Mouse (Mus musculus) CH12.LX (cell line): ENCODE results near the gene Fndc9. TPM values are rescaled to one million over a fixed set of nuclear protein-coding genes. Genes with fewer than 3 reads are reported as not detected.

ENCODE experiments used
- DNase-seq: peaks from one replicate; pipeline ENCODE4 v3.0.0-alpha.2; 2013; ENCODE audit errors: extremely low read depth
- H3K27ac ChIP-seq: 2 replicates; pipeline ENCODE4 v1.5.1; 2012; ENCODE audit warnings: low read depth, mild to moderate bottlenecking, control low read depth, moderate library complexity; ENCODE audit not compliant: insufficient read depth
- H3K27me3 ChIP-seq: replicated peaks from 2 replicates; pipeline ENCODE3; 2012; ENCODE audit warnings: inconsistent platforms
- H3K36me3 ChIP-seq, 2 experiments: replicated peaks in 1 of 2; 2 replicates each; pipeline versions ENCODE3 to v1.6.1; 2012; ENCODE audit warnings: inconsistent platforms in 1 of 2, low read length in 1 of 2, mild to moderate bottlenecking in 1 of 2, mixed read lengths in 1 of 2, moderate library complexity in 1 of 2; ENCODE audit not compliant: control insufficient read depth in 1 of 2, insufficient read depth in 1 of 2
- H3K4me1 ChIP-seq, 2 experiments: 2 replicates each; pipeline ENCODE4 v1.6.1; 2012; ENCODE audit warnings: inconsistent platforms in 1 of 2, moderate library complexity in 1 of 2; ENCODE audit not compliant: insufficient read depth in 2 of 2, control insufficient read depth in 1 of 2
- H3K4me2 ChIP-seq: 2 replicates; pipeline ENCODE4 v1.6.1; 2012; ENCODE audit warnings: low read depth, mild to moderate bottlenecking, control low read depth; ENCODE audit not compliant: poor library complexity, insufficient read depth, severe bottlenecking
- H3K4me3 ChIP-seq, 3 experiments: fragments of 150-350 bp in 1 of 3; sonication (generic) in 1 of 3; replicated peaks in 1 of 3; 2 replicates each; pipeline versions ENCODE3 to v1.5.1; 2011 to 2012; ENCODE audit warnings: low read depth in 2 of 3, low read length in 2 of 3, mild to moderate bottlenecking in 2 of 3, moderate library complexity in 2 of 3, control low read depth in 1 of 3, improper control_type of control experiment in 1 of 3, inconsistent platforms in 1 of 3, mixed read lengths in 1 of 3; ENCODE audit not compliant: poor library complexity in 1 of 3
- H3K79me2 ChIP-seq: replicated peaks from 2 replicates; pipeline ENCODE4 v1.6.1; 2012; ENCODE audit warnings: mild to moderate bottlenecking, moderate library complexity; ENCODE audit not compliant: control insufficient read depth, poor library complexity, insufficient read depth, severe bottlenecking; ENCODE audit errors: extremely low read depth
- H3K9ac ChIP-seq: 2 replicates; pipeline ENCODE4 v1.6.1; 2012; ENCODE audit warnings: low read depth, mild to moderate bottlenecking, control low read depth, moderate library complexity; ENCODE audit not compliant: insufficient read depth
- H3K9me3 ChIP-seq: replicated peaks from 2 replicates; pipeline ENCODE3; 2012; ENCODE audit warnings: low read length, inconsistent platforms, mixed read lengths
- CTCF ChIP-seq, 2 experiments: IDR thresholded peaks in 1 of 2; conservative IDR thresholded peaks in 1 of 2; 2 replicates each; pipeline ENCODE4 v1.5.1; 2011 to 2012; ENCODE audit warnings: low read depth in 2 of 2, low read length in 2 of 2, improper control_type of control experiment in 1 of 2, inconsistent platforms in 1 of 2, mild to moderate bottlenecking in 1 of 2, moderate library complexity in 1 of 2
- ETS1 ChIP-seq: conservative IDR thresholded peaks from 2 replicates; pipeline ENCODE4 v1.6.1; 2012; ENCODE audit warnings: low read depth, mild to moderate bottlenecking, inconsistent platforms, low read length, improper control_type of control experiment, moderate library complexity
- KAT2A ChIP-seq: IDR thresholded peaks from 2 replicates; pipeline ENCODE4 v1.6.1; 2012; ENCODE audit warnings: low read length, improper control_type of control experiment, inconsistent platforms; ENCODE audit not compliant: insufficient replicate concordance
- MAFK ChIP-seq: IDR thresholded peaks from 2 replicates; pipeline ENCODE4 v1.6.1; 2011; ENCODE audit warnings: low read length, improper control_type of control experiment; ENCODE audit not compliant: insufficient replicate concordance
- MAX ChIP-seq: IDR thresholded peaks from 2 replicates; pipeline ENCODE4 v1.6.1; 2011; ENCODE audit warnings: low read length, improper control_type of control experiment
- MEF2A ChIP-seq: IDR thresholded peaks from 2 replicates; pipeline ENCODE4 v1.6.1; 2014; ENCODE audit warnings: low read depth, mild to moderate bottlenecking, inconsistent platforms, low read length, improper control_type of control experiment, borderline replicate concordance
- MXI1 ChIP-seq: IDR thresholded peaks from 2 replicates; pipeline ENCODE4 v1.6.1; 2011; ENCODE audit warnings: mild to moderate bottlenecking, low read depth, low read length, improper control_type of control experiment
- MYC ChIP-seq: IDR thresholded peaks from 2 replicates; pipeline ENCODE4 v1.6.1; 2011; ENCODE audit warnings: low read depth, mild to moderate bottlenecking, improper control_type of control experiment, low read length
- NELFE ChIP-seq: IDR thresholded peaks from 2 replicates; pipeline ENCODE4 v1.6.1; 2011; ENCODE audit warnings: low read depth, low read length, improper control_type of control experiment
- POLR2AphosphoS2 ChIP-seq: IDR thresholded peaks from 2 replicates; pipeline ENCODE4 v1.6.1; 2011; ENCODE audit warnings: low read depth, low read length, improper control_type of control experiment
- RAD21 ChIP-seq: IDR thresholded peaks from 2 replicates; pipeline ENCODE4 v1.6.1; 2011; ENCODE audit warnings: low read depth, mild to moderate bottlenecking, low read length, improper control_type of control experiment, moderate library complexity
- TCF12 ChIP-seq: IDR thresholded peaks from 2 replicates; pipeline ENCODE4 v1.6.1; 2014; ENCODE audit warnings: low read depth, mild to moderate bottlenecking, inconsistent platforms, low read length, improper control_type of control experiment
- UBTF ChIP-seq: IDR thresholded peaks from 2 replicates; pipeline ENCODE4 v1.6.1; 2012; ENCODE audit warnings: low read depth, mild to moderate bottlenecking, inconsistent platforms, low read length, improper control_type of control experiment, moderate library complexity
- ZC3H11A ChIP-seq: IDR thresholded peaks from 2 replicates; pipeline ENCODE4 v1.6.1; 2012; ENCODE audit warnings: low read depth, mild to moderate bottlenecking, inconsistent platforms, low read length, improper control_type of control experiment
- ZMIZ1 ChIP-seq: IDR thresholded peaks from 2 replicates; pipeline ENCODE4 v1.6.1; 2012; ENCODE audit warnings: low read depth, mild to moderate bottlenecking, inconsistent platforms, low read length, improper control_type of control experiment
- dilution Hi-C: fragments of 300-500 bp; cut with MboI; formaldehyde crosslinking; loops from 2 replicates; pipeline ENCODE4 v1.14.3; 2020; ENCODE audit warnings: low sequenced_read_pairs; ENCODE audit not compliant: extremely low pct_unique_long_range_greater_than_20kb, extremely low pct_ligation_motif_present
- in situ Hi-C: fragments of 300-500 bp; cut with MboI; formaldehyde crosslinking; loops from 3 replicates; pipeline ENCODE4 v1.14.3; 2019; ENCODE audit warnings: low sequenced_read_pairs, low pct_ligation_motif_present, low pct_unique_long_range_greater_than_20kb, mixed read lengths
- polyA plus RNA-seq: library from polyadenylated mRNA; unstranded; fragments of >175 nt; gene quantifications from 2 replicates; pipeline ENCODE4 v1.2.1, GENCODE M21; 2012; ENCODE audit warnings: low read depth; ENCODE audit not compliant: insufficient read length
- total RNA-seq, 2 experiments: library from RNA; depleted of rRNA; stranded (reverse); fragments of 300-350 nt in 1 of 2; fragments of >200 nt in 1 of 2; gene quantifications; 2 replicates each; pipeline ENCODE4 v1.2.3; 2012 to 2014

The Fndc9 gene
- total and polyA plus RNA-seq, 3 experiments: 3.9 to 12.1 TPM; not detected in 1

- in situ Hi-C loops (loop anchor here (10.0 kb wide), 1 partner anchor 262 kb away; the partner anchor contains the start of gene Thg1l), dilution Hi-C loops (no loop called here)
- H3K27ac ChIP-seq: no peak overlapping the region
These were observed 18.7 kb upstream of the Fndc9 start for GRCm38 (mm10) chr11:46216669-46217068.

GRCm38 (mm10) chr11:46217686-46218085 lies 17.6 kb upstream of the Fndc9 start:
- Histone ChIP-seq H3K36me3 (peaks cover 96 to 100% of the 10 kb centered on the region in 2 experiments), H3K9ac (no peak overlapping the region), H3K4me1 (peaks cover under 1 to 13% of the 10 kb centered on the region in 2 experiments), H3K79me2 (no peaks in the 10 kb centered on the region), H3K4me2 (no peak overlapping the region), H3K9me3 (no peaks in the 10 kb centered on the region), H3K4me3 (no peak overlapping the region), H3K27ac (no peak overlapping the region), H3K27me3 (no peaks in the 10 kb centered on the region)
- dilution Hi-C loops (no loop called here), in situ Hi-C loops (loop anchor here (10.0 kb wide), 1 partner anchor 263 kb away; the partner anchor contains the start of gene Thg1l)
- DNase-seq: no peak
- TF ChIP-seq TCF12 (no peak), KAT2A (no peak), ZC3H11A (no peak), MXI1 (no peak), MEF2A (no peak)

More at GRCm38 (mm10) chr11:46216669-46217068, 18.7 kb upstream of the Fndc9 start:
- no peaks in the 10 kb centered on the region for H3K27me3 ChIP-seq
- DNase-seq: peak; percentile 57
- no peaks in the 10 kb centered on the region for H3K79me2 ChIP-seq
- no peak overlapping the region for H3K4me3 ChIP-seq
- peaks cover 4 to 23% of the 10 kb centered on the region in 2 experiments for H3K4me1 ChIP-seq
- H3K9ac ChIP-seq: no peak overlapping the region
- no peak overlapping the region for H3K4me2 ChIP-seq
- no peaks in the 10 kb centered on the region for H3K9me3 ChIP-seq
- H3K36me3 ChIP-seq: peaks cover 88 to 100% of the 10 kb centered on the region in 2 experiments
- TF ChIP-seq MAX: no peak
- peak; percentile 68 to 94 for TF ChIP-seq CTCF (conservative IDR thresholded peaks at IDR 0.05 in 1 of 2, IDR thresholded peaks at IDR 0.05 in 1 of 2; ENCODE audit: low read depth in 2 of 2, low read length in 2 of 2)
- TF ChIP-seq RAD21: peak; percentile 19

- no peak overlapping the region for H3K4me3 ChIP-seq
- in situ Hi-C loops (loop anchor here (10.0 kb wide), 1 partner anchor 264 kb away; the partner anchor contains the start of gene Thg1l), dilution Hi-C loops (no loop called here)
- no peak overlapping the region for H3K27ac ChIP-seq
- H3K9me3 ChIP-seq: no peaks in the 10 kb centered on the region
- H3K27me3 ChIP-seq: no peaks in the 10 kb centered on the region
- H3K9ac ChIP-seq: no peak overlapping the region
- DNase-seq: no peak
- no peaks in the 10 kb centered on the region for H3K79me2 ChIP-seq
- TF ChIP-seq ETS1: no peak
- TF ChIP-seq UBTF: no peak
- no peak for TF ChIP-seq ZMIZ1
- TF ChIP-seq MAFK: no peak
- no peak for TF ChIP-seq CTCF (conservative IDR thresholded peaks at IDR 0.05 in 1 of 2, IDR thresholded peaks at IDR 0.05 in 1 of 2; ENCODE audit: low read depth in 2 of 2, low read length in 2 of 2)
- no peak for TF ChIP-seq TCF12
- TF ChIP-seq MEF2A: no peak
- no peak for TF ChIP-seq MYC
- TF ChIP-seq NELFE: no peak
- no peak for TF ChIP-seq KAT2A
- no peak for TF ChIP-seq POLR2AphosphoS2
- peaks cover 97 to 100% of the 10 kb centered on the region in 2 experiments for H3K36me3 ChIP-seq
- peaks cover 0 to 4% of the 10 kb centered on the region in 2 experiments; a peak in 1 of 4 replicates for H3K4me1 ChIP-seq
- H3K4me2 ChIP-seq: no peak overlapping the region
These were observed 16.7 kb upstream of the Fndc9 start for GRCm38 (mm10) chr11:46218584-46218983.
